Mouse (Mus musculus): Measurements from ENCODE around the gene Iyd. TPM values are rescaled to one million over a fixed set of nuclear protein-coding genes. Genes with fewer than 3 reads are reported as not detected.
A peak's percentile ranks its signal among the peaks of the same experiment; 100 is the strongest.

Gene Iyd
- polyA plus RNA-seq, 1 experiment from 2014 or later = 2.4 TPM

GRCm38 (mm10) chr10:3597760-3598159 lies 57.7 kb downstream of the Iyd start:
- Histone ChIP-seq H3K27me3 (replicated peaks; ENCODE audit: control insufficient read depth, insufficient read depth, low read length) (no peaks in the 10 kb centered on the region), H3K4me2 (ENCODE audit: low read depth, low read length) (no peak overlapping the region), H3K4me3 (ENCODE audit: low read depth, low read length) (no peak overlapping the region), H3K9ac (ENCODE audit: low read depth, low read length) (no peak overlapping the region), H3K4me1 (ENCODE audit: control insufficient read depth, insufficient read depth, low read length) (no peaks in the 10 kb centered on the region), H3K27ac (replicated peaks; ENCODE audit: low read depth, low read length) (no peak overlapping the region), H3K9me3 (ENCODE audit: control insufficient read depth, low read length) (no peaks in the 10 kb centered on the region), H3K36me3 (ENCODE audit: control insufficient read depth, insufficient read depth, low read length) (no peaks in the 10 kb centered on the region)
- DNase-seq (ENCODE audit: low spot score) = peak; percentile 14
- ATAC-seq (ENCODE audit: low read depth) = no peak
- 84% methylated on average over 3 of the region's 3 CpGs for WGBS

Other genes starting within 250 kb of the Iyd start
- gene Ppp1r14c, start 174.2 kb upstream of the Iyd start, polyA plus RNA-seq (2014; fragmentation: Nextera tagmentation; extraction: Ambion mirVana) = 20.1 and 29.2 TPM in 2 replicates
- gene Plekhg1, start 200.1 kb downstream of the Iyd start, polyA plus RNA-seq (2014; fragmentation: Nextera tagmentation; extraction: Ambion mirVana) = 16.0 and 17.5 TPM in 2 replicates